Mouse (Mus musculus): ENCODE measurements around the gene Srebf2. TPM values are rescaled to one million over a fixed set of nuclear protein-coding genes. Genes with fewer than 3 reads are reported as not detected.

The Srebf2 gene
- polyA plus RNA-seq, 1 experiment from 2014 or later = 53.2 TPM

GRCm38 (mm10) chr15:82169671-82170070 is 22.7 kb downstream of the Srebf2 start:
- peaks cover 28% of the 10 kb centered on the region for H3K4me1 ChIP-seq (ENCODE audit: control insufficient read depth, low read depth, low read length)
- 81% methylated on average over 5 of the region's 5 CpGs for WGBS (ENCODE audit: insufficient replicate concordance)
- H3K27ac ChIP-seq (ENCODE audit: low read length) = no peak overlapping the region
- no peaks in the 10 kb centered on the region for H3K9me3 ChIP-seq (replicated peaks; ENCODE audit: control insufficient read depth, low read length)
- no peak overlapping the region for H3K4me3 ChIP-seq (ENCODE audit: low read depth, low read length)
- no peak overlapping the region for H3K9ac ChIP-seq (ENCODE audit: low read depth, low read length)
- H3K4me2 ChIP-seq (ENCODE audit: low read depth, low read length) = no peak overlapping the region
- H3K36me3 ChIP-seq (ENCODE audit: control insufficient read depth, insufficient read depth) = peaks cover 21% of the 10 kb centered on the region
- H3K27me3 ChIP-seq (ENCODE audit: control insufficient read depth, insufficient read depth, low read depth, low read length) = no peaks in the 10 kb centered on the region
- no peak for ATAC-seq (ENCODE audit: low read depth)

- H3K4me2 ChIP-seq (ENCODE audit: low read depth, low read length) = no peak overlapping the region
- H3K9me3 ChIP-seq (replicated peaks; ENCODE audit: control insufficient read depth, low read length) = no peaks in the 10 kb centered on the region
- peaks cover 19% of the 10 kb centered on the region for H3K4me1 ChIP-seq (ENCODE audit: control insufficient read depth, low read depth, low read length)
- ATAC-seq (ENCODE audit: low read depth) = no peak
- H3K4me3 ChIP-seq (ENCODE audit: low read depth, low read length) = no peak overlapping the region
- no peaks in the 10 kb centered on the region for H3K27me3 ChIP-seq (ENCODE audit: control insufficient read depth, insufficient read depth, low read depth, low read length)
- peaks cover 30% of the 10 kb centered on the region for H3K36me3 ChIP-seq (ENCODE audit: control insufficient read depth, insufficient read depth)
- H3K9ac ChIP-seq (ENCODE audit: low read depth, low read length) = no peak overlapping the region
- no peak overlapping the region for H3K27ac ChIP-seq (ENCODE audit: low read length)
- 88% methylated on average over 36 of the region's 36 CpGs for WGBS (ENCODE audit: insufficient replicate concordance)
Observed at GRCm38 (mm10) chr15:82170437-82171377, 23.7 kb downstream of the Srebf2 start.

- ATAC-seq (ENCODE audit: low read depth) = no peak
- Histone ChIP-seq H3K9me3 (replicated peaks; ENCODE audit: control insufficient read depth, low read length) (no peaks in the 10 kb centered on the region), H3K36me3 (ENCODE audit: control insufficient read depth, insufficient read depth) (peaks cover 44% of the 10 kb centered on the region), H3K4me1 (ENCODE audit: control insufficient read depth, low read depth, low read length) (peaks cover under 1% of the 10 kb centered on the region; the same call in 1 of the 2 replicates), H3K27me3 (ENCODE audit: control insufficient read depth, insufficient read depth, low read depth, low read length) (no peaks in the 10 kb centered on the region), H3K27ac (ENCODE audit: low read length) (no peak overlapping the region), H3K4me2 (ENCODE audit: low read depth, low read length) (no peak overlapping the region), H3K4me3 (ENCODE audit: low read depth, low read length) (no peak overlapping the region), H3K9ac (ENCODE audit: low read depth, low read length) (no peak overlapping the region)
- 89% methylated on average over 8 of the region's 8 CpGs for WGBS (ENCODE audit: insufficient replicate concordance)
Observed at GRCm38 (mm10) chr15:82172648-82173047, 25.7 kb downstream of the Srebf2 start.

- no peaks in the 10 kb centered on the region for H3K27me3 ChIP-seq (ENCODE audit: control insufficient read depth, insufficient read depth, low read depth, low read length)
- H3K4me2 ChIP-seq (ENCODE audit: low read depth, low read length) = no peak overlapping the region
- no peaks in the 10 kb centered on the region for H3K9me3 ChIP-seq (replicated peaks; ENCODE audit: control insufficient read depth, low read length)
- 85% methylated on average over 9 of the region's 9 CpGs for WGBS (ENCODE audit: insufficient replicate concordance)
- H3K36me3 ChIP-seq (ENCODE audit: control insufficient read depth, insufficient read depth) = peaks cover 67% of the 10 kb centered on the region
- H3K4me3 ChIP-seq (ENCODE audit: low read depth, low read length) = no peak overlapping the region
- no peak overlapping the region for H3K27ac ChIP-seq (ENCODE audit: low read length)
- no peaks in the 10 kb centered on the region for H3K4me1 ChIP-seq (ENCODE audit: control insufficient read depth, low read depth, low read length)
- H3K9ac ChIP-seq (ENCODE audit: low read depth, low read length) = no peak overlapping the region
- ATAC-seq (ENCODE audit: low read depth) = no peak
Observed at GRCm38 (mm10) chr15:82175091-82175490, 28.1 kb downstream of the Srebf2 start.

- no peak for ATAC-seq (ENCODE audit: low read depth)
Observed at GRCm38 (mm10) chr15:82177743-82178290, 30.8 kb downstream of the Srebf2 start.

GRCm38 (mm10) chr15:82181131-82181530 is 34.1 kb downstream of the Srebf2 start:
- no peaks in the 10 kb centered on the region for H3K27me3 ChIP-seq (ENCODE audit: control insufficient read depth, insufficient read depth, low read depth, low read length)
- peaks cover 66% of the 10 kb centered on the region for H3K36me3 ChIP-seq (ENCODE audit: control insufficient read depth, insufficient read depth)
- H3K4me3 ChIP-seq (ENCODE audit: low read depth, low read length) = no peak overlapping the region
- peak overlapping the region; percentile 42 for H3K27ac ChIP-seq (ENCODE audit: low read length)
- WGBS (ENCODE audit: insufficient replicate concordance) = 58% methylated on average over 5 of the region's 5 CpGs
- H3K4me2 ChIP-seq (ENCODE audit: low read depth, low read length) = no peak overlapping the region
- no peak for ATAC-seq (ENCODE audit: low read depth)
- H3K9ac ChIP-seq (ENCODE audit: low read depth, low read length) = no peak overlapping the region
- peaks cover 43% of the 10 kb centered on the region for H3K4me1 ChIP-seq (ENCODE audit: control insufficient read depth, low read depth, low read length)
- H3K9me3 ChIP-seq (replicated peaks; ENCODE audit: control insufficient read depth, low read length) = peaks cover 4% of the 10 kb centered on the region

More at GRCm38 (mm10) chr15:82177743-82178290, 30.8 kb downstream of the Srebf2 start:
- Histone ChIP-seq H3K4me2 (ENCODE audit: low read depth, low read length) (no peak overlapping the region), H3K27me3 (ENCODE audit: control insufficient read depth, insufficient read depth, low read depth, low read length) (no peaks in the 10 kb centered on the region), H3K9ac (ENCODE audit: low read depth, low read length) (no peak overlapping the region), H3K9me3 (replicated peaks; ENCODE audit: control insufficient read depth, low read length) (peaks cover 4% of the 10 kb centered on the region), H3K27ac (ENCODE audit: low read length) (no peak overlapping the region), H3K36me3 (ENCODE audit: control insufficient read depth, insufficient read depth) (peaks cover 78% of the 10 kb centered on the region), H3K4me1 (ENCODE audit: control insufficient read depth, low read depth, low read length) (peaks cover 10% of the 10 kb centered on the region), H3K4me3 (ENCODE audit: low read depth, low read length) (no peak overlapping the region)
- WGBS (ENCODE audit: insufficient replicate concordance) = 86% methylated on average over 7 of the region's 7 CpGs

- H3K36me3 ChIP-seq (ENCODE audit: control insufficient read depth, insufficient read depth) = peaks cover 63% of the 10 kb centered on the region
Observed at GRCm38 (mm10) chr15:82182311-82182710, 35.3 kb downstream of the Srebf2 start.

GRCm38 (mm10) chr15:82183596-82183995 is 36.6 kb downstream of the Srebf2 start:
- peak; percentile 15 for ATAC-seq (ENCODE audit: low read depth)
- peaks cover 64% of the 10 kb centered on the region for H3K4me1 ChIP-seq (ENCODE audit: control insufficient read depth, low read depth, low read length)
- H3K27ac ChIP-seq (ENCODE audit: low read length) = peak overlapping the region; percentile 89
- H3K9ac ChIP-seq (ENCODE audit: low read depth, low read length) = peak overlapping the region; percentile 61
- peak overlapping the region; percentile 70 for H3K4me2 ChIP-seq (ENCODE audit: low read depth, low read length)
- WGBS (ENCODE audit: insufficient replicate concordance) = 64% methylated on average over 10 of the region's 10 CpGs
- H3K4me3 ChIP-seq (ENCODE audit: low read depth, low read length) = peak overlapping the region; percentile 39
- peaks cover 4% of the 10 kb centered on the region for H3K9me3 ChIP-seq (replicated peaks; ENCODE audit: control insufficient read depth, low read length)
- H3K27me3 ChIP-seq (ENCODE audit: control insufficient read depth, insufficient read depth, low read depth, low read length) = no peaks in the 10 kb centered on the region
- H3K36me3 ChIP-seq (ENCODE audit: control insufficient read depth, insufficient read depth) = peaks cover 60% of the 10 kb centered on the region

More at GRCm38 (mm10) chr15:82182311-82182710, 35.3 kb downstream of the Srebf2 start:
- Histone ChIP-seq H3K9ac (ENCODE audit: low read depth, low read length) (no peak overlapping the region), H3K9me3 (replicated peaks; ENCODE audit: control insufficient read depth, low read length) (peaks cover 4% of the 10 kb centered on the region), H3K4me3 (ENCODE audit: low read depth, low read length) (no peak overlapping the region), H3K27ac (ENCODE audit: low read length) (no peak overlapping the region), H3K4me2 (ENCODE audit: low read depth, low read length) (no peak overlapping the region), H3K4me1 (ENCODE audit: control insufficient read depth, low read depth, low read length) (peaks cover 55% of the 10 kb centered on the region), H3K27me3 (ENCODE audit: control insufficient read depth, insufficient read depth, low read depth, low read length) (no peaks in the 10 kb centered on the region)
- 91% methylated on average over 4 of the region's 4 CpGs for WGBS (ENCODE audit: insufficient replicate concordance)
- no peak for ATAC-seq (ENCODE audit: low read depth)

- H3K4me1 ChIP-seq (ENCODE audit: control insufficient read depth, low read depth, low read length) = peaks cover 64% of the 10 kb centered on the region
- peak overlapping the region; percentile 89 for H3K27ac ChIP-seq (ENCODE audit: low read length)
- H3K9me3 ChIP-seq (replicated peaks; ENCODE audit: control insufficient read depth, low read length) = peaks cover 4% of the 10 kb centered on the region
- WGBS (ENCODE audit: insufficient replicate concordance) = 13% methylated on average over 7 of the region's 7 CpGs
- peaks cover 55% of the 10 kb centered on the region for H3K36me3 ChIP-seq (ENCODE audit: control insufficient read depth, insufficient read depth)
- ATAC-seq (ENCODE audit: low read depth) = peak; percentile 87
- peak overlapping the region; percentile 61 for H3K9ac ChIP-seq (ENCODE audit: low read depth, low read length)
- peak overlapping the region; percentile 70 for H3K4me2 ChIP-seq (ENCODE audit: low read depth, low read length)
- H3K4me3 ChIP-seq (ENCODE audit: low read depth, low read length) = peak overlapping the region; percentile 39
- no peaks in the 10 kb centered on the region for H3K27me3 ChIP-seq (ENCODE audit: control insufficient read depth, insufficient read depth, low read depth, low read length)
Observed at GRCm38 (mm10) chr15:82184183-82184582, 37.2 kb downstream of the Srebf2 start.

Measured in liver, embryonic 16.5 days (tissue).